Mouse (Mus musculus) intestine, postnatal 0 days (tissue): Measurements from ENCODE around the gene 4933434E20Rik. TPM values are rescaled to one million over a fixed set of nuclear protein-coding genes. Genes with fewer than 3 reads are reported as not detected.

Experiments used
- ATAC-seq: fragments of 200-750 bp; cut with Nextera tagmentation; 2 replicates; pipeline ENCODE4 v1.8.0; 2017; ENCODE audit warnings: mild to moderate bottlenecking, moderate TSS enrichment, moderate library complexity
- H3K27ac ChIP-seq: fragments of 300-500 bp; sonication (generic); 2 replicates; pipeline ENCODE4 v1.5.1; 2014; ENCODE audit warnings: mild to moderate bottlenecking, low read depth, low read length, moderate library complexity
- H3K27me3 ChIP-seq: fragments of 300-500 bp; sonication (generic); replicated peaks from 2 replicates; pipeline ENCODE4 v1.6.1; 2014; ENCODE audit warnings: low read length, mixed read lengths; ENCODE audit not compliant: control insufficient read depth, insufficient read depth
- H3K36me3 ChIP-seq: fragments of 300-500 bp; sonication (generic); 2 replicates; pipeline ENCODE4 v1.6.1; 2014; ENCODE audit warnings: mild to moderate bottlenecking, moderate library complexity; ENCODE audit not compliant: control insufficient read depth, insufficient read depth
- H3K4me1 ChIP-seq: fragments of 300-500 bp; sonication (generic); replicated peaks from 2 replicates; pipeline ENCODE4 v1.6.1; 2014; ENCODE audit warnings: antibody characterized with exemption, low read length, mixed read lengths; ENCODE audit not compliant: control insufficient read depth, insufficient read depth
- H3K4me2 ChIP-seq: fragments of 300-500 bp; sonication (generic); replicated peaks from 2 replicates; pipeline ENCODE4 v1.6.1; 2014; ENCODE audit warnings: low read depth, mild to moderate bottlenecking, moderate library complexity
- H3K4me3 ChIP-seq: fragments of 300-500 bp; sonication (generic); 2 replicates; pipeline ENCODE4 v1.5.1; 2014; ENCODE audit warnings: low read depth, low read length
- H3K9ac ChIP-seq: fragments of 300-500 bp; sonication (generic); 2 replicates; pipeline ENCODE4 v1.6.1; 2014; ENCODE audit warnings: mild to moderate bottlenecking, low read depth, low read length
- H3K9me3 ChIP-seq: fragments of 300-500 bp; sonication (generic); 2 replicates; pipeline ENCODE4 v1.6.1; 2016; ENCODE audit warnings: mixed run types; ENCODE audit not compliant: control insufficient read depth
- CTCF ChIP-seq: sonication (generic); IDR thresholded peaks from 2 replicates; pipeline ENCODE4 v1.5.1; 2016; ENCODE audit warnings: low read depth, mild to moderate bottlenecking, control low read depth, antibody characterized with exemption, moderate library complexity
- WGBS: fragments of 180-500 bp; shearing (Covaris S2); extraction: QIAGEN DNeasy Blood & Tissue Kit; methylation state at CpG from one replicate; pipeline ENCODE4 v1.1.7; 2014; 5-methylcytosine and 5-hydroxymethylcytosine counted together
- polyA plus RNA-seq: library from polyadenylated mRNA; unstranded; fragments of >200 nt; fragmentation: Nextera tagmentation; extraction: Ambion mirVana; gene quantifications from 2 replicates; pipeline ENCODE4 v1.2.1, GENCODE M21; 2015

Gene 4933434E20Rik
- polyA plus RNA-seq, 1 experiment from 2014 or later, result 128 TPM

- H3K27ac ChIP-seq, result no peak overlapping the region
- H3K9ac ChIP-seq, result no peak overlapping the region
- H3K9me3 ChIP-seq, result no peaks in the 10 kb centered on the region
- H3K4me2 ChIP-seq, result no peak overlapping the region
- H3K27me3 ChIP-seq, result no peaks in the 10 kb centered on the region
- H3K36me3 ChIP-seq, result peaks cover 42% of the 10 kb centered on the region
- H3K4me1 ChIP-seq, result peaks cover 13% of the 10 kb centered on the region; the same call in 1 of the 2 replicates
- no peak for ATAC-seq
- WGBS, result 40% methylated on average over 4 of the region's 4 CpGs
- TF ChIP-seq CTCF, result no peak
- no peak overlapping the region for H3K4me3 ChIP-seq
Measured at GRCm38 (mm10) chr3:90084790-90085189, 33.4 kb downstream of the 4933434E20Rik start.

GRCm38 (mm10) chr3:90085281-90085680, 33.8 kb downstream of the 4933434E20Rik start:
- Histone ChIP-seq H3K4me3 (no peak overlapping the region), H3K27me3 (no peaks in the 10 kb centered on the region), H3K9ac (no peak overlapping the region), H3K27ac (no peak overlapping the region), H3K9me3 (no peaks in the 10 kb centered on the region), H3K4me2 (no peak overlapping the region), H3K4me1 (peaks cover 13% of the 10 kb centered on the region; the same call in 1 of the 2 replicates), H3K36me3 (peaks cover 47% of the 10 kb centered on the region)
- no peak for TF ChIP-seq CTCF
- no peak for ATAC-seq
- WGBS, result 59% methylated on average over 6 of the region's 6 CpGs

- Histone ChIP-seq H3K4me2 (no peak overlapping the region), H3K27ac (no peak overlapping the region; the same call in 1 of the 2 replicates), H3K4me3 (no peak overlapping the region), H3K9me3 (no peaks in the 10 kb centered on the region), H3K9ac (no peak overlapping the region), H3K4me1 (peaks cover 13% of the 10 kb centered on the region; the same call in 1 of the 2 replicates), H3K36me3 (peaks cover 55% of the 10 kb centered on the region), H3K27me3 (no peaks in the 10 kb centered on the region)
- WGBS, result 62% methylated on average over 5 of the region's 5 CpGs
- ATAC-seq, result no peak
- no peak for TF ChIP-seq CTCF
Measured at GRCm38 (mm10) chr3:90086068-90086467, 34.6 kb downstream of the 4933434E20Rik start.

GRCm38 (mm10) chr3:90088617-90089016, 37.2 kb downstream of the 4933434E20Rik start:
- Histone ChIP-seq H3K27me3 (no peaks in the 10 kb centered on the region), H3K4me1 (peaks cover 9% of the 10 kb centered on the region; the same call in 1 of the 2 replicates), H3K4me2 (no peak overlapping the region), H3K4me3 (no peak overlapping the region), H3K27ac (no peak overlapping the region), H3K36me3 (peaks cover 80% of the 10 kb centered on the region), H3K9ac (no peak overlapping the region), H3K9me3 (no peaks in the 10 kb centered on the region)
- WGBS, result 90% methylated on average over 2 of the region's 2 CpGs
- ATAC-seq, result no peak
- no peak for TF ChIP-seq CTCF

- ATAC-seq, result no peak
- Histone ChIP-seq H3K27ac (no peak overlapping the region), H3K4me3 (no peak overlapping the region), H3K27me3 (no peaks in the 10 kb centered on the region), H3K4me1 (no peaks in the 10 kb centered on the region), H3K9me3 (no peaks in the 10 kb centered on the region), H3K36me3 (peaks cover 88% of the 10 kb centered on the region), H3K4me2 (no peak overlapping the region), H3K9ac (no peak overlapping the region)
- TF ChIP-seq CTCF, result no peak
- WGBS, result 40% methylated on average over 6 of the region's 6 CpGs
Measured at GRCm38 (mm10) chr3:90090892-90091291, 39.5 kb downstream of the 4933434E20Rik start.

GRCm38 (mm10) chr3:90094453-90094852, 43.0 kb downstream of the 4933434E20Rik start:
- Histone ChIP-seq H3K9me3 (no peaks in the 10 kb centered on the region), H3K4me2 (no peak overlapping the region), H3K27me3 (no peaks in the 10 kb centered on the region), H3K4me1 (no peaks in the 10 kb centered on the region), H3K9ac (no peak overlapping the region), H3K36me3 (peaks cover 77% of the 10 kb centered on the region), H3K27ac (no peak overlapping the region), H3K4me3 (no peak overlapping the region)
- WGBS, result 89% methylated on average over 3 of the region's 3 CpGs
- no peak for TF ChIP-seq CTCF
- ATAC-seq, result no peak

GRCm38 (mm10) chr3:90097928-90098327, 46.5 kb downstream of the 4933434E20Rik start:
- no peak overlapping the region for H3K4me2 ChIP-seq
- no peaks in the 10 kb centered on the region for H3K4me1 ChIP-seq
- no peak overlapping the region for H3K27ac ChIP-seq
- no peak overlapping the region for H3K9ac ChIP-seq
- no peaks in the 10 kb centered on the region for H3K9me3 ChIP-seq
- H3K27me3 ChIP-seq, result no peaks in the 10 kb centered on the region
- ATAC-seq, result no peak
- 87% methylated on average over 5 of the region's 5 CpGs for WGBS
- TF ChIP-seq CTCF, result no peak
- H3K36me3 ChIP-seq, result peaks cover 51% of the 10 kb centered on the region
- no peak overlapping the region for H3K4me3 ChIP-seq
